8 mouse cellular contexts compared by ENCODE assay signal in genomic region chr5:3151534-3152148, GRCm38 (mm10).
A peak's percentile ranks its signal among the peaks of the same experiment; 100 is the strongest.
DNase-seq lines count a peak whose midpoint lies in the region; ATAC-seq and TF ChIP-seq lines count a peak whose summit lies in the region.
"Not testable (repeated sequence)": the region's sequence is repeated elsewhere in the genome, so short reads cannot be mapped to it uniquely, and the experiment has no call there.

No protein-coding gene starts in this region.

- not testable (repeated sequence) for TF ChIP-seq CTCF in CH12.LX (conservative IDR thresholded peaks at IDR 0.05 in 1 of 2, IDR thresholded peaks at IDR 0.05 in 1 of 2; ENCODE audit: low read depth in 2 of 2, low read length in 2 of 2); heart, postnatal 0 days (IDR thresholded peaks at IDR 0.05; ENCODE audit: low read depth); liver, postnatal 0 days (IDR thresholded peaks at IDR 0.05; ENCODE audit: low read depth)

- not testable (repeated sequence) for H3K4me3 ChIP-seq in CH12.LX (replicated peaks in 1 of 3; ENCODE audit: low read depth in 2 of 3, low read length in 2 of 3, poor library complexity in 1 of 3); liver, postnatal 0 days (ENCODE audit: low read depth, low read length)
- peak overlapping the region; percentile 33 for H3K4me3 ChIP-seq in forebrain, embryonic 15.5 days
- peak overlapping the region; percentile 32 for H3K4me3 ChIP-seq in heart, postnatal 0 days (ENCODE audit: low read depth, low read length)
- peak overlapping the region; percentile 27; the same call in 1 of the 2 replicates for H3K4me3 ChIP-seq in kidney, embryonic 14.5 days (ENCODE audit: low read length)
- H3K4me3 ChIP-seq in midbrain, embryonic 16.5 days (ENCODE audit: low read depth, low read length): peak overlapping the region; percentile 42
- peak overlapping the region; percentile 29; the same call in 1 of the 2 replicates for H3K4me3 ChIP-seq in stomach, embryonic 16.5 days (replicated peaks; ENCODE audit: low read length)

- in situ Hi-C loops in CH12.LX (cut with MboI; ENCODE audit: low pct_ligation_motif_present, low pct_unique_long_range_greater_than_20kb, low sequenced_read_pairs): not testable (repeated sequence)

- H3K79me2 ChIP-seq in CH12.LX (replicated peaks; ENCODE audit: control insufficient read depth, extremely low read depth, insufficient read depth, poor library complexity, severe bottlenecking): not testable (repeated sequence)

- DNase-seq in CH12.LX (ENCODE audit: extremely low read depth); heart, postnatal 0 days (ENCODE audit: low spot score); liver, postnatal 0 days: not testable (repeated sequence)
- peak; percentile 32 for DNase-seq in embryo, embryonic 9.5 days (ENCODE audit: extremely low spot score)

- not testable (repeated sequence) for H3K4me1 ChIP-seq in CH12.LX (ENCODE audit: control insufficient read depth in 1 of 2, insufficient read depth in 2 of 2); forebrain, embryonic 15.5 days; heart, postnatal 0 days (ENCODE audit: control insufficient read depth, insufficient read depth); kidney, embryonic 14.5 days (ENCODE audit: control insufficient read depth, insufficient read depth, low read length); liver, postnatal 0 days (ENCODE audit: insufficient read depth); midbrain, embryonic 16.5 days (ENCODE audit: control insufficient read depth, insufficient read depth, low read length); stomach, embryonic 16.5 days (ENCODE audit: control insufficient read depth, insufficient read depth, low read length)

- WGBS in forebrain, embryonic 15.5 days: 2% methylated on average over 12 of the region's 12 CpGs
- 18% methylated on average over 12 of the region's 12 CpGs for WGBS in heart, postnatal 0 days
- 10% methylated on average over 12 of the region's 12 CpGs for WGBS in kidney, embryonic 14.5 days
- WGBS in liver, postnatal 0 days (ENCODE audit: insufficient replicate concordance): 28% methylated on average over 11 of the region's 12 CpGs
- 2% methylated on average over 12 of the region's 12 CpGs for WGBS in midbrain, embryonic 16.5 days
- WGBS in stomach, embryonic 16.5 days: 13% methylated on average over 12 of the region's 12 CpGs

- not testable (repeated sequence) for TF ChIP-seq RAD21 in CH12.LX (IDR thresholded peaks at IDR 0.05; ENCODE audit: low read depth, low read length)

- not testable (repeated sequence) for H3K27me3 ChIP-seq in CH12.LX (replicated peaks); forebrain, embryonic 15.5 days; heart, postnatal 0 days (ENCODE audit: control insufficient read depth, insufficient read depth, low read length); kidney, embryonic 14.5 days (ENCODE audit: control insufficient read depth, insufficient read depth, low read length); liver, postnatal 0 days (ENCODE audit: insufficient read depth, low read length); midbrain, embryonic 16.5 days (ENCODE audit: control insufficient read depth, insufficient read depth, low read depth, low read length); stomach, embryonic 16.5 days (ENCODE audit: control insufficient read depth, insufficient read depth, low read length)

- not testable (repeated sequence) for ATAC-seq in forebrain, embryonic 15.5 days (replicated peaks); heart, postnatal 0 days (ENCODE audit: insufficient read depth, low read depth); liver, postnatal 0 days; stomach, embryonic 16.5 days (ENCODE audit: insufficient read depth, low FRiP score)
- 0 out of 2 replicates have a peak, but pooled peaks have one; percentile 10 for ATAC-seq in kidney, embryonic 14.5 days (ENCODE audit: low FRiP score, low TSS enrichment)
- peak; percentile 19 for ATAC-seq in midbrain, embryonic 16.5 days

- TF ChIP-seq POLR2A in CH12.LX (IDR thresholded peaks at IDR 0.05; ENCODE audit: low read depth, low read length): not testable (repeated sequence)

- H3K4me2 ChIP-seq in CH12.LX (ENCODE audit: insufficient read depth, low read depth, poor library complexity, severe bottlenecking): peak overlapping the region; percentile 58
- H3K4me2 ChIP-seq in forebrain, embryonic 15.5 days (replicated peaks): peak overlapping the region; percentile 57
- H3K4me2 ChIP-seq in heart, postnatal 0 days (ENCODE audit: low read depth, low read length): peak overlapping the region; percentile 54
- peak overlapping the region; percentile 56 for H3K4me2 ChIP-seq in kidney, embryonic 14.5 days (replicated peaks; ENCODE audit: low read depth, low read length)
- H3K4me2 ChIP-seq in liver, postnatal 0 days (ENCODE audit: low read depth, low read length): peak overlapping the region; percentile 64
- H3K4me2 ChIP-seq in midbrain, embryonic 16.5 days (ENCODE audit: low read length): peak overlapping the region; percentile 72
- peak overlapping the region; percentile 52 for H3K4me2 ChIP-seq in stomach, embryonic 16.5 days (ENCODE audit: low read depth, low read length)

- TF ChIP-seq EP300 in CH12.LX (IDR thresholded peaks at IDR 0.05; ENCODE audit: low read length); heart, postnatal 0 days (IDR thresholded peaks at IDR 0.05; ENCODE audit: low read depth); liver, postnatal 0 days (IDR thresholded peaks at IDR 0.05; ENCODE audit: low read depth): not testable (repeated sequence)

- H3K9ac ChIP-seq in CH12.LX (ENCODE audit: insufficient read depth, low read depth): peak overlapping the region; percentile 18; the same call in 1 of the 2 replicates
- peak overlapping the region; percentile 29; the same call in 1 of the 2 replicates for H3K9ac ChIP-seq in forebrain, embryonic 15.5 days (replicated peaks)
- not testable (repeated sequence) for H3K9ac ChIP-seq in heart, postnatal 0 days (replicated peaks; ENCODE audit: low read depth, low read length); kidney, embryonic 14.5 days (ENCODE audit: low read depth, low read length); liver, postnatal 0 days (replicated peaks); stomach, embryonic 16.5 days (ENCODE audit: low read length)
- peak overlapping the region; percentile 61; the same call in 1 of the 2 replicates for H3K9ac ChIP-seq in midbrain, embryonic 16.5 days (ENCODE audit: low read depth, low read length)

- dilution Hi-C loops in CH12.LX (cut with MboI; ENCODE audit: extremely low pct_ligation_motif_present, extremely low pct_unique_long_range_greater_than_20kb, low sequenced_read_pairs): not testable (repeated sequence)

- not testable (repeated sequence) for H3K9me3 ChIP-seq in CH12.LX (replicated peaks; ENCODE audit: low read length); forebrain, embryonic 15.5 days; heart, postnatal 0 days (replicated peaks; ENCODE audit: control insufficient read depth, low read length); kidney, embryonic 14.5 days (ENCODE audit: control insufficient read depth, low read length); liver, postnatal 0 days (ENCODE audit: low read length); midbrain, embryonic 16.5 days (replicated peaks; ENCODE audit: control insufficient read depth, low read length, poor library complexity, severe bottlenecking); stomach, embryonic 16.5 days (replicated peaks; ENCODE audit: control insufficient read depth, low read length)

- H3K36me3 ChIP-seq in CH12.LX (replicated peaks in 1 of 2; ENCODE audit: control insufficient read depth in 1 of 2, insufficient read depth in 1 of 2, low read length in 1 of 2); forebrain, embryonic 15.5 days; heart, postnatal 0 days (replicated peaks; ENCODE audit: control insufficient read depth, insufficient read depth, low read length); kidney, embryonic 14.5 days (ENCODE audit: control insufficient read depth, insufficient read depth, low read length); liver, postnatal 0 days (replicated peaks; ENCODE audit: insufficient read depth, low read length); midbrain, embryonic 16.5 days (ENCODE audit: control insufficient read depth, insufficient read depth, low read length); stomach, embryonic 16.5 days (ENCODE audit: control insufficient read depth, insufficient read depth, low read length): not testable (repeated sequence)

- H3K27ac ChIP-seq in CH12.LX (ENCODE audit: insufficient read depth, low read depth); kidney, embryonic 14.5 days (ENCODE audit: low read depth, low read length); liver, postnatal 0 days (ENCODE audit: low read depth); midbrain, embryonic 16.5 days (ENCODE audit: low read length); stomach, embryonic 16.5 days (ENCODE audit: low read length): not testable (repeated sequence)
- H3K27ac ChIP-seq in forebrain, embryonic 15.5 days (replicated peaks): peak overlapping the region; percentile 42; the same call in 1 of the 2 replicates
- peak overlapping the region; percentile 38; the same call in 1 of the 2 replicates for H3K27ac ChIP-seq in heart, postnatal 0 days (ENCODE audit: low read depth)
